Mouse (Mus musculus): ENCODE data around the gene Mgst3. TPM values are rescaled to one million over a fixed set of nuclear protein-coding genes. Genes with fewer than 3 reads are reported as not detected.

The Mgst3 gene
- polyA plus RNA-seq, 1 experiment: 2.3 TPM

DNA sequence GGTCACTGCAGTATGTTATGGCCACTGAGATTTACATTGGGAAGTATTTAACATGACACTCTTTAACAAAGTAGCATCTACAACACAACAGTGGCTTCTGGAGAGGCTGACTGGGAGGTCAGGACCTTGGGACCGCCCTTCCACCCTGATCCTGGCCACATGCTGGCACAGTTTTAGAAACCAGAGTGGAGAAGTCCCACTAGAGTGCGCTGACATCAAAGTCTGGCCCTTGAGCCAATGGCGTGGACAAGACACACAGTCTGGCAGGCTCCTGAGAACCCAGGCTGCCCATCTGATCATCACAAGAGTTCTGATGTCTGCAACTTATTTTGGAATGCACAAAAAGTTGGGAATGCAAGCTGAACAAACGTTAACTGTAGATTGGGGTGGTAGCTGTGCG is 13.9 kb downstream of the Mgst3 start:
- no peak for TF ChIP-seq GATA1 (IDR thresholded peaks at IDR 0.05; ENCODE audit: low read length)

DNA sequence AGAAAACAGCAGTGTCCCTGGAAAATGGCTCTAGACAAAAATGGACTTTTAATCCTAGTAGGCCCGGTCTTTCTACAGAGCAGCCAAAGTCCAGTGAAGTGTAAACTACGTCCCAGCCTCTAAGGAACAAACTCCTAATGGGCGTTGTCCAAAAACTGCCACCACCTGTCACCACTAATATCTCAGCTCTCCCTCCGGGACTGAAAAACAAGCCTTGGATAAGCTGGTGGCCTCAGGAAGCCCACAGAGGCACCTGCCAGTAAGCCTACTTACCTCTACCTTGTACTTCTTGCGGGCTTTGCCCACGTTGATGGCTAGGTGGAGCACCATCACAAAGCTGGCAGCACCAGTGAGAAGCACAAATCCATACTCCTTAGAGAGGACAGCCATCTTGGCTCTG is 15.6 kb downstream of the Mgst3 start:
- TF ChIP-seq GATA1 (IDR thresholded peaks at IDR 0.05; ENCODE audit: low read length): no peak

- TF ChIP-seq GATA1 (IDR thresholded peaks at IDR 0.05; ENCODE audit: low read length): no peak
Measured at GRCm38 (mm10) chr1:167374942-167375341, 18.7 kb downstream of the Mgst3 start.

DNA sequence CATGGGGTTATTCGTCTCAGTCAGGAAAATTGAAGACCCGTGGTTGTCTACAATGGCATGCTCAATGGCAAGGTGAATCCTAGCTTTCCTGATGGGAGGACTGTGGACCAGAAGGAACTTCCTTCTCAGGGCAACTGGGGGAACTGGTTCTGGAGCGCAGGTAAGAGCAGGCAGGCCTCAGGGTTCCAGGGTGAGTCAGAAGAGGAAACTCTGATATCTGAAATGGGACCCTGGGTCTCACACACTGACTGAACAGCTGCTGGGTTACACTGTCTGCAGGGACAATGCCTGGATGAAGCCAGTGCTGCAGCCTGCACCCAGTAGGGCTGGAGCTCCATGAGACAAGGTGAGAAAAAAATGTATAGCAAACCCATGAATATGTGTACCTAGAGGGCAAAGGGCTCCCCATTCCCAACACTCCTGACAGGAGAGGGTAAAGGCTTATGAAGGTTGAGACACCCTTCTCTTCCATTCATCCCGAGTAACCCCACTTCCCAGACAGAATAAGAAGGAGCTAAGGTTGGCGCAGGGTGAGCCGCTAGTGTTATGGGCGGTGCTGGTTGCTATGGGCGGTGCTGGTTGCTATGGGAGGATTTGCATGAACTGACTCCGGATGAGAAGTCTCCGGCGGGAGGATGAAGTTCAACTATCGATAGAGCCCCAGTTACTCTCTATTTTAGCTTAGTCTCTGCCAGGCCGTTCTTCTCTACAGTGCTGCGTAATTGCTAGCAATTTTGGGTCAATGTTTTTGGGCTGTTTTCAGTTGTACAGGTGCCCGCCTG is 19.4 kb downstream of the Mgst3 start:
- TF ChIP-seq GATA1 (IDR thresholded peaks at IDR 0.05; ENCODE audit: low read length): no peak

- no peak for TF ChIP-seq GATA1 (IDR thresholded peaks at IDR 0.05; ENCODE audit: low read length)
Measured at GRCm38 (mm10) chr1:167372739-167373138, 20.9 kb downstream of the Mgst3 start.

- TF ChIP-seq GATA1 (IDR thresholded peaks at IDR 0.05; ENCODE audit: low read length): no peak
Measured at GRCm38 (mm10) chr1:167369905-167370304, 23.7 kb downstream of the Mgst3 start.

DNA sequence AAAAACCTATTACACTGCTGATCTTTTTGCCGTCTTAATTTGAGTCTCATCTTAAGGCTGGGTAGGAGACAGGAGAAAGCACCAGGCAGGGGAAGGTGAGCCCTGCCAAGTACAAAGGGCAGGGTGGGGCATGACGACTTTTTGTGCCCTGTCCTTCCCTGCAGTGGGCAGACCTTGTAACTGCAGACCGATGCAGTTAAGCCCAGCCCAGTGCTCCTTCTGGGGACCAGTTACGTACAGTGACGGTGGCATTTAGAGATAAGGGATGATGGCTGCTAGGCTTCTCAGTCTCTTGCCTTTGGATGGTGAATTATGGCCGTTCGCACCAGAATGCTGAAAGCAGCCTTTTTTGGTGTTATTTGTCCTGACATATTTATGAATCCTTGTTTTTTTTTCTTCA is 25.1 kb downstream of the Mgst3 start:
- no peak for TF ChIP-seq GATA1 (IDR thresholded peaks at IDR 0.05; ENCODE audit: low read length)

DNA sequence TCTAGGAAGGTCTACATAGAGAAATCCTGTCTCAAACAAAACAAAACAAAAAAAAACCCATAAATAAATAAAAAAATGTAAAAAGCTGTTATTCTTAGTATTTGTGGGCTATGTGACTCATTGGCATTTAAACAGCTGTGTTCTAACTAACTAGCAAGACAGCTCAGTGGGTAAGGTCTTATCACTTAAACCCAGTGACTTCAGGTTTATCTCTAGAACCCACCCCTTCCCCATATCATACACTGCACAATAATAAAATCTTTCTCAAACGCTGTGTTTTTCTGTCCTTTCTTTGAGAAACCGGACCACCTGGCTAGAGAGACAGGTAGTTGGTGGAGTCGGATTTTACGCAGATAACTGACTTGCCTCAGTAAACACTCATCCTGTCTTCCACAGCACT is 25.6 kb downstream of the Mgst3 start:
- TF ChIP-seq GATA1 (IDR thresholded peaks at IDR 0.05; ENCODE audit: low read length): no peak

DNA sequence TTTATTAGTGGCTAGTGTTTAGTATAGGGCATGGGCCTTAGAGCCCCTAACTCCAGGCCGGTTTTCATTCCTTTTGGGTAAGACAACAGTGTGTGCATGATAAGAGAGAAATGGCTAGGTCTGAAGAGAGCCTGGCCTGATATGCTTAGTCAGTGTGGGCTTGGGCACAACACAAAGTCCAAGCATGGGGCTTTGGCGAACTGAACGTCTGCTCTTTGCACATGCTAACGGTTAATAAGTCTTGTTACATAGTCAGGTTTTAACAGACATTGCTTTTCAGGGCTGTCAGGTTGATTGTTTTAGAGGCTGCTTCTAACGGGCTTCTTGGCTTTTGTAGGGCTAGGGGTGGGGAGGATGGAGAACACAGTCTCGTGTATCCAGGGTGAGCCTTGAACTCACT is 27.0 kb downstream of the Mgst3 start:
- no peak for TF ChIP-seq GATA1 (IDR thresholded peaks at IDR 0.05; ENCODE audit: low read length)

GRCm38 (mm10) chr1:167365808-167366207 is 27.8 kb downstream of the Mgst3 start:
- no peak for TF ChIP-seq GATA1 (IDR thresholded peaks at IDR 0.05; ENCODE audit: low read length)

DNA sequence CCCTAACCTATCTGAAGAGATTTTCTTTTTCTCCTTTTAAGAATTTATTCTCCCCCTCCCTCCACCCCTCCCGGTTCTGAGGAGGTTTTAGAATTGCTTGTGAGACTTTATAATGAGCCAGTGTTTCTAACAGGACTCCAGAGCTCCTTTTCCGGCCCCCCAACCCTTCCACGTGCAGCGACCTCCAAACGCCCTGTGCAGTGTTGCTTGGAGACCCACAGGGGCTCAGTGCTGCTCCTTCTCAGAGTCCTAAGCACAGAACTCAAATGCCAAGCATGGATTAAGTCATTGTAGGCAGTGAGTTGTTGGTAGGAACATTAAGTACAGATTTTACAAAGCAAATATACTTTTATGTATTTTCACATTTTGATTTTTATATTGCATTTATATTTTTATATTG is 30.3 kb downstream of the Mgst3 start:
- TF ChIP-seq GATA1 (IDR thresholded peaks at IDR 0.05; ENCODE audit: low read length): no peak

GRCm38 (mm10) chr1:167362819-167363218 is 30.8 kb downstream of the Mgst3 start:
- TF ChIP-seq GATA1 (IDR thresholded peaks at IDR 0.05; ENCODE audit: low read length): no peak

DNA sequence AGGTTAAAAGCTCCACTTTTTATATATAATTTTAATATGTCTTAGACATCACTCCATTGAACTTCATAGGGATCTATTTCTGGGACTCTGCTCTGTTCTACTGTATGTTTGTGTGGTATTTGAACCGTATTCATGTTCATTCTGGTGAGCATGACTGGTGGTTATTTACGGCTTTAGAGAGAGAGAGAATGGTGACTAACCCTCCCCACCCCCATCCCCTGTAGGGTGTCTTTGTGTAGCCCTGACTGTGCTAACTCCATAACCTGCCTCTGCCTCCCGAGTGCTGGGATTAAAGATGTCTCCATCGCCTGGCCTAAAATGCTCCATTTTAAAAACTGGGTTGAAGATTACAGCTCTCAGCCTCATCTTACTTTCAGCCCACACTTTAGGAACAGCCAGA is 33.4 kb downstream of the Mgst3 start:
- no peak for TF ChIP-seq GATA1 (IDR thresholded peaks at IDR 0.05; ENCODE audit: low read length)

GRCm38 (mm10) chr1:167358731-167359130 is 34.9 kb downstream of the Mgst3 start:
- no peak for TF ChIP-seq GATA1 (IDR thresholded peaks at IDR 0.05; ENCODE audit: low read length)

DNA sequence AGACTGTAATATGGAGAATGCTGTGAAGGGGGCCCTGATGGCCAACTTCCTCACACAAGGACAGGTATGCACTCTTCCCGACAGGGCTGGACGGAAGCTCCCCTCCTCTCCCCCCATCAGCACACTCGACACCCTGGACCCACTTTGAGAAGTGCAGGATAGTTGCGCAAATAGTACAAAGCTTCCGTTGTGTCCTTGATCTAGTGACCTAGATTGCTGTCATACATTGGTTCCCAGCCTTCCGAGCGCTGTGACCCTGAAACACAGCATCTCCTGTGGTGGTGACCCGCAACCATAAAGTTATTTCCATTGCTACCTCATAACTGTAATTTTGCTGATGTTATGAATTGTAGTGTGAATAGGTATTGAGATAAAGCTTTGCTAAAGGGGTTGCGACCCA is 36.3 kb downstream of the Mgst3 start:
- no peak for TF ChIP-seq GATA1 (IDR thresholded peaks at IDR 0.05; ENCODE audit: low read length)

GRCm38 (mm10) chr1:167352403-167352802 is 41.2 kb downstream of the Mgst3 start:
- no peak for TF ChIP-seq GATA1 (IDR thresholded peaks at IDR 0.05; ENCODE audit: low read length)

- no peak for TF ChIP-seq GATA1 (IDR thresholded peaks at IDR 0.05; ENCODE audit: low read length)
Measured at GRCm38 (mm10) chr1:167350597-167351415, 42.8 kb downstream of the Mgst3 start.
